Mouse (Mus musculus): ENCODE results near the gene Zfp91. TPM values are rescaled to one million over a fixed set of nuclear protein-coding genes. Genes with fewer than 3 reads are reported as not detected.
A peak's percentile ranks its signal among the peaks of the same experiment; 100 is the strongest.

The Zfp91 gene
- 7.2 and 7.3 TPM in 2 replicates for polyA plus RNA-seq (2015; fragmentation: Nextera tagmentation; extraction: Ambion mirVana)

DNA sequence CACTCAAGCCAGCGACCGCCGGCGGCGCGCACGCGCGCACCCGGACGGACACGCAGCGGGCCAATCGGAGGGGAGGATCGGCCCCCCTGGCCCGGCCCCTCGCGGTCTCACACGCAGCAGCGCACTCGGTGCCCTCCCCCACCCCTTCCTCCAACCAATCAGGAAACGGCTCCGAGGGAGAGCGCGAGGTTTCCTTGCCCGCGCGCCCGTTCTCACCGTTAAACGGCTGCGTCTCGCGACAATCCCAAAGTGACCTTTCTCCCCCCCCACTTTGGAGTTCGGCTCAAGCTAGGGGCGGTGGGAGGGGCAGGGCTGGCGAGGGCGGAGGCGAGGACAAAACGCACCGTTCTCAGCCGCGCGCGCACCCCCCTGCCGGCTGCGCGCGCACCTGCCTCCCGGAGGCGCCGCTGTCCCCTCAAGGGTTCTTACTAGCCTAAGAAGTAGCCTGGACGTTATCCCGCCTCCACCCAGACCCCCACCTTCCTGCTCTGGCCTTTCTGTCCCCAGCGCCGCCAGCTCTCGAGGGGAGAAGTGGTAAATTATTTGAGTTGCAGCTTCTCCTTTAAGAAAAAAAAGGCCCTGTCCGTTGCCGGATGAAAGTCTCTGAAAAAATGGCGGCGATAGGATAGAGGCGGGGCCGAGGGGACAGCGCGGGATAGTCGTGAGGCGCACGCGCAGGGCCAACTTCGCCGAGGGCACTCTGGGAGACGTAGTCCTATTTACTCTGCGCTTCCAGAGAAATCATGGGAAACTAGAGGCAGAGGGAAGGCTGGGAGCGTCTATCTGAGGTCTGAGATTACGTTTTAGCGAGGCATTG, at the start of gene Zfp91, which contains the start of gene Lpxn:
TSS of gene Zfp91 (minus strand) at position 616 of the 817 bp plus-strand sequence.
TSS of gene Lpxn (plus strand) at position 683 of the 817 bp plus-strand sequence.
- Histone ChIP-seq H3K27ac (replicated peaks) (peak within 1 kb of the TSS; percentile 98), H3K36me3 (replicated peaks) (no peaks in the 10 kb centered on the region), H3K4me3 (replicated peaks) (peak within 1 kb of the TSS; percentile 99), H3K4me1 (replicated peaks) (peaks cover 20% of the 10 kb centered on the region), H3K9ac (peak within 1 kb of the TSS; percentile 97), H3K4me2 (peak within 1 kb of the TSS; percentile 92), H3K9me3 (replicated peaks) (no peaks in the 10 kb centered on the region), H3K27me3 (no peaks in the 10 kb centered on the region)
- ATAC-seq (ENCODE audit: insufficient read depth): peak; percentile 88
- under 1% methylated on average over 62 of the region's 76 CpGs for WGBS (ENCODE audit: insufficient replicate concordance)

DNA sequence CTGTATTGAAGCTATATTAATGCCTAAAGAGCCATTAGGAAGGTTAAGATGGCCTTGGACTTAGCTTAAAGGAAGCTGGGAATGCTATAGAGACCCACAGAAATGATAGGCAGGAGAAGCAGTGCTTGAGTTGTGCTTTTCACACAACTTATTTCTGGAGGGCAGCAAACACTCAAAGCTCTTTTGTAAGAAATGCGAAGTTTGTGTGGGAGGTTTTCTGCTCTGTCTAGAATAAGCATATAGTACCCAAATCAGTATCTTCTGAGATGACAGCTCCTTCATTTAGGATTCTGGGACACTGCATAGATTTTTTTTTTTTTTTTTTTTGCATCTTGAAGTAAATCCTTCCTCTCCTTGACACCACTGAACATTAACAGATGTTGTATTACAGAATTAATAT, 42.6 kb upstream of the Zfp91 start:
- H3K27ac ChIP-seq (replicated peaks): no peak overlapping the region
- no peaks in the 10 kb centered on the region for H3K4me1 ChIP-seq (replicated peaks)
- no peaks in the 10 kb centered on the region for H3K36me3 ChIP-seq (replicated peaks)
- H3K27me3 ChIP-seq: no peaks in the 10 kb centered on the region
- no peak overlapping the region for H3K4me2 ChIP-seq
- no peak overlapping the region for H3K9ac ChIP-seq
- no peak overlapping the region for H3K4me3 ChIP-seq (replicated peaks)
- H3K9me3 ChIP-seq (replicated peaks): no peaks in the 10 kb centered on the region
- no peak for ATAC-seq (ENCODE audit: insufficient read depth)
- WGBS (ENCODE audit: insufficient replicate concordance): 82% methylated on average over 1 of the region's 1 CpGs

DNA sequence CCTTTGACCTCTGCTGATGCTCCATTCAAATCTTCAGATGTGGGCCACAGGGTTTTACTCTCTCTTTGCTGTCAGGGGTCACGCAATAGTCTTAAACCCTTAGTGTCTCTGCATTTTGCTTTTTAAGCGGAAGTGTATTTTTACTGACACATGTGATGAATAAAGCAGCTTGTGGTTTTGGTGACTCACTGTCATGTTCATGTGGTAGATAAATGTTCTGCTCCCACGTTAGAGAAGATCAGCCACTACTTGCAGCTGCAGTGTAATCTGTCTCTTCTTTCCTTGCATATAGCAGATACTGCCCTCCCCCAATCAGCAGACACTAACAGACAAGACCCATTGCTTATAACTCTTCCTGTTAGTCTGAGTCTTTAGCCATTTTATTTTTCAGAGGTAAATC, 37.7 kb upstream of the Zfp91 start:
- Histone ChIP-seq H3K4me1 (replicated peaks) (0 out of 2 replicates have a peak, but pooled peaks cover 6% of the 10 kb centered on the region), H3K9me3 (replicated peaks) (no peaks in the 10 kb centered on the region), H3K27ac (replicated peaks) (no peak overlapping the region), H3K36me3 (replicated peaks) (no peaks in the 10 kb centered on the region), H3K9ac (no peak overlapping the region), H3K4me2 (no peak overlapping the region), H3K4me3 (replicated peaks) (no peak overlapping the region), H3K27me3 (no peaks in the 10 kb centered on the region)
- peak; percentile 52; the same call in 1 of the 2 replicates for ATAC-seq (ENCODE audit: insufficient read depth)
- WGBS (ENCODE audit: insufficient replicate concordance): 12% methylated on average over 3 of the region's 3 CpGs

DNA sequence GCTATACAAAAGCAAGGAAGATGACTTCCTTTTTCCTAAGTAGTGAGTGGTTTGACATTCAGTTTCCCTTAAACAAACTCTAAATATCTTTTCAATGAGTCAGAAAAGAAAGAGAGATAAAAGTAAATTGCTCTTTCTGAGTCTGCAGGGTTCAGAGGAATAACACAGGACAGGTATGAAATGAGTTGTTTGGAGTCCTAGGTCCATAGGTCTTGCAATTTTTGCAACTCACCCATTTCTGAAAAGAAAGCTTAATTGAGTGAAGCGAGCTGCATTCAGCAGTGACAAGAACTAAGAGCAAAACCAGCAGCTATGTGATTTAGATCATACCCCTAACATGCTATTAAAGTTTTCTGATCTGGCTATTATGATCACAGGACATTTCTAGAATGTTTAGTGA, 35.6 kb upstream of the Zfp91 start:
- WGBS (ENCODE audit: insufficient replicate concordance): 44% methylated on average over 1 of the region's 1 CpGs
- no peaks in the 10 kb centered on the region for H3K9me3 ChIP-seq (replicated peaks)

DNA sequence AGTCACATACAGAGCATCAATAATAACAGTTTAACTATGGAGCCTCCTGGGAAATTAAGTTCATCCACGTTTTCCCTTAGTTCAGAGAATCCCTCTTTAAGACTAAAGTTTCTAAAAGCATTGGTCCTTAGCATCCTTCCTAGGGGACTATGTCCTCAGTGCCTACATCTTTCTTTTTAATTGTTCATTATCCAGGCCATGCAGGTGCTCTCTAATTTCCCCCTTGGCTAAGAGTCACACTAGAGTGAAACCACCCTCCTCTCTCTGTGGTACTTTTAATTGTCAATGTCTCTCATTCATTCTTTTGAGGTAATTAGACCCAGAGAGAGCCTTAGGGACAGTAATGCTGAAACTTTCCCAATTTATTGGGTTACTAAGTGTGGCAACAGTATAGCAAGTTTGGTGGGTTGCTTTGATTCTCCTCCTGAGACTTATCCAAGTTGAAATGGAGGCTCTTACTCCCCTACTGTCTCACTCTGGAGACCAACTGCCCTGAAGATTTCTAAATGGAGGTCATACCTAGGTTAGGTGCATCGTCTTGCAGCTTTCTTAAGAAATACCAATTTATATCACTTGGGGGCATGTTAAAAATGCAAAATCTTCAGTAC, 35.0 kb upstream of the Zfp91 start:
- H3K9me3 ChIP-seq (replicated peaks): no peaks in the 10 kb centered on the region
- WGBS (ENCODE audit: insufficient replicate concordance): 49% methylated on average over 2 of the region's 2 CpGs
- 0 out of 2 replicates have a peak, but pooled peaks cover 6% of the 10 kb centered on the region for H3K4me1 ChIP-seq (replicated peaks)
- H3K36me3 ChIP-seq (replicated peaks): no peaks in the 10 kb centered on the region
- H3K9ac ChIP-seq: no peak overlapping the region
- no peak for ATAC-seq (ENCODE audit: insufficient read depth)
- H3K4me2 ChIP-seq: no peak overlapping the region
- no peaks in the 10 kb centered on the region for H3K27me3 ChIP-seq
- no peak overlapping the region for H3K4me3 ChIP-seq (replicated peaks)
- no peak overlapping the region for H3K27ac ChIP-seq (replicated peaks)

More for the DNA sequence above, 35.6 kb upstream of the Zfp91 start:
- Histone ChIP-seq H3K9ac (no peak overlapping the region), H3K4me2 (no peak overlapping the region), H3K27me3 (no peaks in the 10 kb centered on the region), H3K27ac (replicated peaks) (no peak overlapping the region), H3K36me3 (replicated peaks) (no peaks in the 10 kb centered on the region), H3K4me3 (replicated peaks) (no peak overlapping the region), H3K4me1 (replicated peaks) (0 out of 2 replicates have a peak, but pooled peaks cover 6% of the 10 kb centered on the region)
- no peak for ATAC-seq (ENCODE audit: insufficient read depth)

DNA sequence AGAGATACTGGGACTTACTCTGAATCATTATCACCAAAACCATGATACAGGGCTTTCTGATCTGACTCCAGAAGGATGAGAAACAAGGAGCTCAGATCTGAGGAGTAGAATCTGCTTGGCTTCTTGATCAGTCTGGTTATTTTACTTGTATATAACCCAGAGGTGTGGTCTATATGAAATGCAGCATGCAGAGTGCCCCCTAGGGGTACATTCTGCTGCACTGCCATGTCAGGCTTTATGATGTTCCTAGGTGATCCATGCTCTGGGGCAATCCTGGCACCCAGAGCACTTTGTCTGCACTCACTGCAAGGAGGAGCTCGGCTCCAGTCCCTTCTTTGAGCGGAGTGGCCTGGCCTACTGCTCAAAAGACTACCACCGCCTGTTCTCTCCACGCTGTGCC, 28.6 kb upstream of the Zfp91 start:
- Histone ChIP-seq H3K9me3 (replicated peaks) (no peaks in the 10 kb centered on the region), H3K36me3 (replicated peaks) (no peaks in the 10 kb centered on the region), H3K4me1 (replicated peaks) (no peaks in the 10 kb centered on the region), H3K27ac (replicated peaks) (no peak overlapping the region), H3K4me3 (replicated peaks) (no peak overlapping the region), H3K4me2 (no peak overlapping the region), H3K27me3 (no peaks in the 10 kb centered on the region), H3K9ac (no peak overlapping the region)
- ATAC-seq (ENCODE audit: insufficient read depth): no peak
- 65% methylated on average over 4 of the region's 4 CpGs for WGBS (ENCODE audit: insufficient replicate concordance)

DNA sequence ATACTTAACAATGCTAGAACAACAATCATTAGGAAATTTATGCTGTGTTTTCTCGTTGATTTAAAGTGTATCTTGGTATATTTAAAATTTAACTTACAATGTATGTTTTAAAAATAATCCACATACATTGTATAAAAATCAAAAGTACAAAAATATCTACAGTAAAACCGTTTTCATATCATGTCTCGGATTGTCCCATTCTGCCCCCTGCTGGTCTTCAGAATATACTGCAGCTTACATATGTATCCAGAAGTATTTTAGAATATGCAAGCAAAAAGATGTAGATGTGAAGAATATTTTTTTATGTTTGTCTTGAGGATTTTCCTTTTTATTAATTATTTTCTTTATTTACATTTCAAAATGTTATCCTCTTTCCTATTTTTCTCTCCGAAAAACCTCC, 24.5 kb upstream of the Zfp91 start:
- Histone ChIP-seq H3K4me3 (replicated peaks) (no peak overlapping the region), H3K9me3 (replicated peaks) (no peaks in the 10 kb centered on the region), H3K4me1 (replicated peaks) (no peaks in the 10 kb centered on the region), H3K4me2 (no peak overlapping the region), H3K27me3 (no peaks in the 10 kb centered on the region), H3K27ac (replicated peaks) (no peak overlapping the region), H3K36me3 (replicated peaks) (no peaks in the 10 kb centered on the region), H3K9ac (no peak overlapping the region)
- WGBS (ENCODE audit: insufficient replicate concordance): 16% methylated on average over 4 of the region's 4 CpGs
- ATAC-seq (ENCODE audit: insufficient read depth): no peak

DNA sequence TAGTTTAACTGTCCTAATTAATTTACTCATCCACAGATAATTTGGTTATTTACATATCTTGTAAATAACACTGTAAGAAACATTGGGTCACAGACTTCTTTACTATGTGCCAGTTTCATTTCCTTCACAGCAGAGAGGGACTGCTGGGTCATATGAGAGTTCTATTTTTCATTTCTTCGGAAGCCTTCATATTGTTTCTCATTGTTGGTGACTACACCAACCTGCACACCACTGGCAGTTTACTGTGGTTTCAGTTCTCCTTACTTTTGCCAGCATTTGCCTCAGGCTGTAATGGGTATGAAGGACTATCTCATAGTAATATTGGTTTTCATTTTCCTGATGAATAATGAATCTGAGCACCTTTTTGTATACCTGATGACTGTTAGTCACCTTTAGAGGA, 22.6 kb upstream of the Zfp91 start:
- ATAC-seq (ENCODE audit: insufficient read depth): no peak
- H3K4me3 ChIP-seq (replicated peaks): no peak overlapping the region
- H3K36me3 ChIP-seq (replicated peaks): no peaks in the 10 kb centered on the region
- H3K27ac ChIP-seq (replicated peaks): no peak overlapping the region
- no peak overlapping the region for H3K9ac ChIP-seq
- no peaks in the 10 kb centered on the region for H3K4me1 ChIP-seq (replicated peaks)
- no peak overlapping the region for H3K4me2 ChIP-seq
- H3K9me3 ChIP-seq (replicated peaks): no peaks in the 10 kb centered on the region
- 78% methylated on average over 1 of the region's 1 CpGs for WGBS (ENCODE audit: insufficient replicate concordance)
- H3K27me3 ChIP-seq: no peaks in the 10 kb centered on the region

DNA sequence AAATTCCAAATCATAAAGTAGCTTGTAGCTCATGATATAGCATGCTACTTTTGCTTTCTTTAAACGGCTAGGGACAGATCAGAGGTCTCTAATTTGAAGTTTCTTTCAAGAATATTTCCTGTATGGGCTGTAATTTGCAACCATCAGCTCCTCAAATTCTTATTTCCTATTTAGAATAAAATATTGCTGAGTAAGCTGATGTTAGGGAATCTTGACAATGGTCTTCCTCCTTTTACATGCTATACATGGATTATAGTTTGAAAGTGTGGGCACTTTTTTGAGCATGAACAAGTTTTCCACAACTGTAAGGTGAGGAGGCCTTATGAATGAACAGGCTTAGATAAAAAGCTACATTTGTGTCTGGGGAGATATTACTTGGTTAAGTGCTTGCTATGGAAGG, 18.0 kb upstream of the Zfp91 start:
- Histone ChIP-seq H3K36me3 (replicated peaks) (no peaks in the 10 kb centered on the region), H3K27me3 (no peaks in the 10 kb centered on the region), H3K4me3 (replicated peaks) (no peak overlapping the region), H3K4me1 (replicated peaks) (no peaks in the 10 kb centered on the region), H3K4me2 (no peak overlapping the region), H3K9me3 (replicated peaks) (no peaks in the 10 kb centered on the region), H3K27ac (replicated peaks) (no peak overlapping the region), H3K9ac (no peak overlapping the region)
- ATAC-seq (ENCODE audit: insufficient read depth): no peak
- WGBS (ENCODE audit: insufficient replicate concordance): 47% methylated on average over 1 of the region's 1 CpGs

DNA sequence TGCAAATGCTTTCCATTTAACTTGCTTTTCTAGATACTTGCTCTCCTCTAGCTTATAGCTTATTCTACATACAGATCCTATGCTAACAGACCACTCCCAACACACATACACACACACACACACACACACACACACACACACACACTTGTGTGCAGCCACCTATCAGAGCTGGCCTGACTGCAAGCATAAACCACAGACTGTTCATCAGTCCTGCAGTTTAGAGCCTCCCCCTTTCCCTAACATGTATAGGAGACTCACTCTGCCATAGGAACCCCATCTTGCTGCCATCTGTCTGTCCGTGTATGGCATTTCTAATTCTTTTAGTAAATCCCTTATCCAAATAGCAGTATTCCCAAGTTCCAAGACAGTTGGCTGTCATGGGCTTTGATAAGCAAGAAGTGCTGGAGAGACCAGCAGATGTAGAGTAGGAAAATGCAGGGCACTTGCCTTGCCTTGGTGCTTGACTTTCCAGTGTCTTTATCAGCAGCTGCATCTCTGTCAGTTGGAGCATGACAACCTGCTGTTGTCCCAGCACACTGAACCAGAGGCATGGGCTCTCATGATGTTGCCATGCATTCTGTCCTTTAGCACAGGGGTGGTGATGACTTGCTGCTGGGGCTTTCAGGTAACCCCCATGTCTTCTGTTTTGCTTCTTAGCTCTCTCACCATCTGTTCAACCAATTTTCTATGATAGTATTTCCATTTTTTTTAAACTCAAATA, 16.9 kb upstream of the Zfp91 start:
- Histone ChIP-seq H3K36me3 (replicated peaks) (no peaks in the 10 kb centered on the region), H3K4me1 (replicated peaks) (no peaks in the 10 kb centered on the region), H3K27me3 (no peaks in the 10 kb centered on the region), H3K4me2 (no peak overlapping the region), H3K4me3 (replicated peaks) (no peak overlapping the region), H3K27ac (replicated peaks) (no peak overlapping the region), H3K9ac (no peak overlapping the region), H3K9me3 (replicated peaks) (no peaks in the 10 kb centered on the region)
- no peak; the same call in 1 of the 2 replicates for ATAC-seq (ENCODE audit: insufficient read depth)
- 23% methylated on average over 1 of the region's 1 CpGs for WGBS (ENCODE audit: insufficient replicate concordance)

DNA sequence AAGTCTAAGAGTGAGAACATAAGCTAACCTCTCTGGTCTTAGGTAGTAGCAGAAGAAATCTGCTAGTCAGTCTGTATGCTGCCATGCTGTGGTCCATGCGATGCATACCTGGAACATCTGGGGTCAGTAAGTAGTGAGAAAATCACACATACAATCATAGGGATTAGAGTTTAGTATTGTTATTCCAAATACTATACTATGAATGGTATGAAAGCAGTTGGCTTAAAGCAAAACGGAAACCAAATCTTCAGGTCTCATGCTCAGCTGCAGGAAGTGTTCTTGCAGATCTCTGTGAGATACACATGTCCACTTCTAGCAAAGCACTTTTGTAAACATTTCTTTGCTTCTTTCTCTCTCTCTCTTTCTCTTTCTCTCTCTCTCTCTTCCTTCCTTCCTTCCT, 10.3 kb upstream of the Zfp91 start:
- H3K4me3 ChIP-seq (replicated peaks): no peak overlapping the region
- no peak overlapping the region for H3K4me2 ChIP-seq
- no peak overlapping the region for H3K9ac ChIP-seq
- no peaks in the 10 kb centered on the region for H3K9me3 ChIP-seq (replicated peaks)
- no peaks in the 10 kb centered on the region for H3K27me3 ChIP-seq
- no peak for ATAC-seq (ENCODE audit: insufficient read depth)
- H3K27ac ChIP-seq (replicated peaks): no peak overlapping the region
- no peaks in the 10 kb centered on the region for H3K36me3 ChIP-seq (replicated peaks)
- 42% methylated on average over 2 of the region's 2 CpGs for WGBS (ENCODE audit: insufficient replicate concordance)
- no peaks in the 10 kb centered on the region for H3K4me1 ChIP-seq (replicated peaks)
